Mouse (Mus musculus) spleen, adult 2 months (tissue): ENCODE data around the gene Spib. TPM values are rescaled to one million over a fixed set of nuclear protein-coding genes. Genes with fewer than 3 reads are reported as not detected.

Experiments used
- DNase-seq, 2 experiments: peaks; one replicate each; pipeline versions ENCODE4 v3.0.0 to v3.0.0-alpha.2; 2012 to 2021; ENCODE audit warnings: low spot score in 2 of 2, low read depth in 1 of 2
- H3K27ac ChIP-seq: fragments of 200-500 bp; 2 replicates; pipeline ENCODE4 v1.5.1; 2012; ENCODE audit warnings: low read length, inconsistent platforms; ENCODE audit not compliant: insufficient read depth
- H3K27me3 ChIP-seq: fragments of 200-500 bp; 2 replicates; pipeline ENCODE4 v1.6.1; 2012; ENCODE audit warnings: mild to moderate bottlenecking, moderate library complexity, low read length, inconsistent platforms; ENCODE audit not compliant: control insufficient read depth, insufficient read depth
- H3K36me3 ChIP-seq: fragments of 200-500 bp; 2 replicates; pipeline ENCODE4 v1.6.1; 2012; ENCODE audit warnings: mild to moderate bottlenecking, low read length, inconsistent platforms; ENCODE audit not compliant: control insufficient read depth, insufficient read depth
- H3K4me1 ChIP-seq: fragments of 200-500 bp; 2 replicates; pipeline ENCODE4 v1.6.1; 2011; ENCODE audit warnings: inconsistent platforms; ENCODE audit not compliant: control insufficient read depth, insufficient read depth, insufficient read length
- H3K4me3 ChIP-seq: fragments of 200-500 bp; 2 replicates; pipeline ENCODE4 v1.5.1; 2011; ENCODE audit warnings: mild to moderate bottlenecking, inconsistent platforms; ENCODE audit not compliant: insufficient read depth, insufficient read length; ENCODE audit errors: extremely low read depth
- CTCF ChIP-seq: fragments of 200-500 bp; IDR thresholded peaks from 2 replicates; pipeline ENCODE4 v1.5.1; 2011; ENCODE audit warnings: mild to moderate bottlenecking, inconsistent platforms; ENCODE audit not compliant: insufficient read depth, insufficient read length, insufficient replicate concordance; ENCODE audit errors: extremely low read depth
- POLR2A ChIP-seq: fragments of 200-500 bp; IDR thresholded peaks from 2 replicates; pipeline ENCODE4 v1.6.1; 2011; ENCODE audit warnings: low read depth, low read length, inconsistent platforms
- WGBS: fragments of 180-500 bp; shearing (Covaris S2); methylation state at CpG from one replicate; pipeline ENCODE4 v1.1.7; 2018; 5-methylcytosine and 5-hydroxymethylcytosine counted together
- polyA plus RNA-seq: library from polyadenylated mRNA; depleted of rRNA; stranded (reverse); fragments of >200 nt; gene quantifications from 2 replicates; pipeline ENCODE4 v1.2.3, GENCODE M21; 2012

Spib gene
- polyA plus RNA-seq, 1 experiment = 285 TPM

DNA sequence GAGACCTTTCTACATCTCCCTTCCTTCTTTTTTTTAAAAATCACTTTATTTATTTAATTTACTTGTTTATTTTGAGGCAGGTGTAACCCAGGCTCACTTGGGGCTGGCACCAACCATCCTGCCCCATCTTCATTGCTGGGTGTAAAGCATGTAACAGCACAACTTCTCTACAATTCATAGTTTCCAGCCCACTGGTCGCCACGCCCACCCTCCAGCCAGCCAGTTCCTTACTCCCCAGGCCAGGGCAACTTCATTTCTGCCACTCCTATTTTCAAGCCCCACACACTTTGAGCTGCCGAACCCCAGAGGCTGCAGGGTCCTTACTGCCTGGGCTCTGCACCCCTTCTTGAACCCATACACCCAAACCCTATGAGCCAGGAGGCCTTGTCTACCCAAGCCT lies 10.9 kb downstream of the Spib start:
- no peaks in the 10 kb centered on the region for H3K36me3 ChIP-seq
- H3K4me1 ChIP-seq = peaks cover 10% of the 10 kb centered on the region
- no peak overlapping the region for H3K4me3 ChIP-seq
- no peaks in the 10 kb centered on the region for H3K27me3 ChIP-seq
- no peak for DNase-seq
- TF ChIP-seq CTCF (no peak), POLR2A (no peak)
- H3K27ac ChIP-seq = no peak overlapping the region
- WGBS = 39% methylated on average over 3 of the region's 3 CpGs

- no peak for DNase-seq
- no peaks in the 10 kb centered on the region for H3K36me3 ChIP-seq
- H3K27ac ChIP-seq = no peak overlapping the region
- TF ChIP-seq POLR2A = no peak
- no peak; the same call in 1 of the 2 replicates for TF ChIP-seq CTCF
- peaks cover 3% of the 10 kb centered on the region; the same call in 1 of the 2 replicates for H3K4me1 ChIP-seq
- H3K4me3 ChIP-seq = no peak overlapping the region
- 73% methylated on average over 9 of the region's 9 CpGs for WGBS
- H3K27me3 ChIP-seq = no peaks in the 10 kb centered on the region
These were observed 12.5 kb downstream of the Spib start for GRCm38 (mm10) chr7:44519240-44519913.

DNA sequence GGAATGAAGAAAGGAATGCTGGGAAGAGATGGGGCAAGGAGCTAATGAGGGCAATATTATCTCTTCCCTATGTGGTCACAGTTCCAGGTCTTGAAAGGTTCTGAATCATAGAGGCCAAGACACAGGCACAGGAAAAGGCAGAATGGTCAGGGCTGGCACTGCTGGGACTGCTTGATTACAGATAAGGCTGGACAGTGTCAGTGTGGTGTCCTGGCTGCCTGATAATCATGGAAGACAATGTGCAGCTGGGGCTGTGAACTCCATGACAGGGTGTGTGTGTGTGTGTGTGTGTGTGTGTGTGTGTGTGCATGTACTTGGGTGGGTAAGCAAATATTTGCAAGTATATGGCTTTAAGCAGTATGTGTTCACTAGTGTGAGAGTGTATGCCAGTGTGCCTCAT lies 24.4 kb downstream of the Spib start:
- Histone ChIP-seq H3K4me1 (no peaks in the 10 kb centered on the region), H3K36me3 (peaks cover 2% of the 10 kb centered on the region; the same call in 1 of the 2 replicates), H3K27me3 (no peaks in the 10 kb centered on the region), H3K27ac (no peak overlapping the region), H3K4me3 (no peak overlapping the region)
- no peak for DNase-seq
- no peak for TF ChIP-seq CTCF
- TF ChIP-seq POLR2A = no peak

- TF ChIP-seq POLR2A (no peak), CTCF (peak; percentile 68; the same call in 1 of the 2 replicates)
- Histone ChIP-seq H3K4me1 (no peaks in the 10 kb centered on the region), H3K36me3 (peaks cover 2% of the 10 kb centered on the region; the same call in 1 of the 2 replicates), H3K27ac (no peak overlapping the region), H3K27me3 (no peaks in the 10 kb centered on the region), H3K4me3 (no peak overlapping the region)
- 24% methylated on average over 5 of the region's 5 CpGs for WGBS
- DNase-seq = peak; percentile 64 to 70
These were observed 30.2 kb downstream of the Spib start for GRCm38 (mm10) chr7:44501563-44502115.

- Histone ChIP-seq H3K27ac (no peak overlapping the region), H3K27me3 (no peaks in the 10 kb centered on the region), H3K36me3 (0 out of 2 replicates have a peak, but pooled peaks cover 2% of the 10 kb centered on the region), H3K4me1 (no peaks in the 10 kb centered on the region; the same call in 1 of the 2 replicates), H3K4me3 (no peak overlapping the region)
- WGBS = 73% methylated on average over 20 of the region's 20 CpGs
- no peak for DNase-seq
- no peak for TF ChIP-seq CTCF
- TF ChIP-seq POLR2A = no peak
These were observed 31.8 kb downstream of the Spib start for GRCm38 (mm10) chr7:44500046-44500445.

GRCm38 (mm10) chr7:44498922-44499321 lies 32.9 kb downstream of the Spib start:
- Histone ChIP-seq H3K4me3 (no peak overlapping the region), H3K4me1 (no peaks in the 10 kb centered on the region; the same call in 1 of the 2 replicates), H3K27ac (no peak overlapping the region), H3K27me3 (no peaks in the 10 kb centered on the region), H3K36me3 (0 out of 2 replicates have a peak, but pooled peaks cover 2% of the 10 kb centered on the region)
- DNase-seq = no peak
- WGBS = 86% methylated on average over 1 of the region's 1 CpGs
- TF ChIP-seq CTCF (no peak), POLR2A (no peak)

DNA sequence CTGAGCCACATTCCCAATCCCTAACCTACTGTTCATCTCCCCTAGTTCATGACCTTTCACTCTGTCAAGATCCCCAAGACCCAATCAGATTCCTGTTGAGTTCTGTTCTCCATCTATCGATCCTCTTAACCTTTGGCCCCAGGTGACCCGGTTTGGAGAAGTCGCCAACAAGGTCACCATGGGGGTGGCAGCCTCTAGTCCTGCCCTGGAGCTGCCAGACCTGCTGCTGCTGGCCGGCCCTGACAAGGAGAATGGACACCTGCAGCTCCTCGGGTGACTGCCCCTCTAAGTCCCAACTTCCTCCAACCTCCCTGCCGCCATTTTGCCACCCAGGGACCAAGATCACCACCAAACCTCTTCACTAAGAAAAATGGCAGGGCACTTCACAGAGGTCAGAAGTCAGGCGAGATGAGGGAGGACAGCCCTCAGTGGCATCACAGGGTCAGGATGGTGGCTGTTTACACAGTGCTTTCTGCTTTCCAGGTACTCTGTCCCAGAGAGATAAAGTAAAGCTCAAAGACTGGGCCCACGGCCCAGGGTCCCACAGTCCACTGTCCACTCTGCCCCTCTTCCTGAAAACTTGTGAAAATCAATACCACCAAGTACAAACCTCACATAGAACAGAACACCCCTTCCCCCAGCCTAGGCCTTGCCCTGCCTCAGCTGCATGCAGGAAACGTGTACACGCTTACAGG lies 34.4 kb downstream of the Spib start:
- peaks cover 8% of the 10 kb centered on the region; the same call in 1 of the 2 replicates for H3K36me3 ChIP-seq
- DNase-seq = no peak
- WGBS = 92% methylated on average over 10 of the region's 10 CpGs
- H3K27ac ChIP-seq = no peak overlapping the region
- no peaks in the 10 kb centered on the region; the same call in 1 of the 2 replicates for H3K4me1 ChIP-seq
- no peak overlapping the region for H3K4me3 ChIP-seq
- TF ChIP-seq CTCF (no peak), POLR2A (no peak)
- no peaks in the 10 kb centered on the region for H3K27me3 ChIP-seq
